Mouse (Mus musculus) forebrain, embryonic 13.5 days (tissue): ENCODE data around the gene Sod1. TPM values are rescaled to one million over a fixed set of nuclear protein-coding genes. Genes with fewer than 3 reads are reported as not detected.

Experiments
- ATAC-seq: fragments of 200-750 bp; cut with Nextera tagmentation; 2 replicates; pipeline ENCODE4 v1.8.0; 2017
- H3K27ac ChIP-seq: fragments of 300-500 bp; sonication (generic); 2 replicates; pipeline ENCODE4 v1.5.1; 2015; ENCODE audit warnings: inconsistent platforms, mild to moderate bottlenecking, moderate library complexity
- H3K27me3 ChIP-seq: fragments of 300-500 bp; sonication (generic); 2 replicates; pipeline ENCODE4 v1.6.1; 2015; ENCODE audit warnings: mild to moderate bottlenecking, inconsistent platforms
- H3K36me3 ChIP-seq: fragments of 300-500 bp; sonication (generic); 2 replicates; pipeline ENCODE4 v1.6.1; 2015; ENCODE audit warnings: mild to moderate bottlenecking, inconsistent platforms; ENCODE audit not compliant: poor library complexity, severe bottlenecking
- H3K4me1 ChIP-seq: fragments of 300-500 bp; sonication (generic); 2 replicates; pipeline ENCODE4 v1.6.1; 2015; ENCODE audit warnings: inconsistent platforms
- H3K4me2 ChIP-seq: fragments of 300-500 bp; sonication (generic); 2 replicates; pipeline ENCODE4 v1.6.1; 2015; ENCODE audit warnings: inconsistent platforms, mild to moderate bottlenecking, moderate library complexity
- H3K4me3 ChIP-seq: fragments of 300-500 bp; sonication (generic); 2 replicates; pipeline ENCODE4 v1.5.1; 2015; ENCODE audit warnings: mild to moderate bottlenecking, inconsistent platforms
- H3K9ac ChIP-seq: fragments of 300-500 bp; sonication (generic); 2 replicates; pipeline ENCODE4 v1.6.1; 2015; ENCODE audit warnings: mild to moderate bottlenecking, inconsistent platforms
- H3K9me3 ChIP-seq: fragments of 300-500 bp; sonication (generic); replicated peaks from 2 replicates; pipeline ENCODE4 v1.6.1; 2016; ENCODE audit warnings: inconsistent platforms
- WGBS: fragments of 180-500 bp; shearing (Covaris S2); methylation state at CpG from one replicate; pipeline ENCODE4 v1.1.7; 2015; 5-methylcytosine and 5-hydroxymethylcytosine counted together
- polyA plus RNA-seq: library from polyadenylated mRNA; unstranded; fragments of >200 nt; fragmentation: Nextera tagmentation; extraction: Ambion mirVana; gene quantifications from 2 replicates; pipeline ENCODE4 v1.2.1, GENCODE M21; 2015

The Sod1 gene
- polyA plus RNA-seq, 1 experiment from 2014 or later = 979 TPM

DNA sequence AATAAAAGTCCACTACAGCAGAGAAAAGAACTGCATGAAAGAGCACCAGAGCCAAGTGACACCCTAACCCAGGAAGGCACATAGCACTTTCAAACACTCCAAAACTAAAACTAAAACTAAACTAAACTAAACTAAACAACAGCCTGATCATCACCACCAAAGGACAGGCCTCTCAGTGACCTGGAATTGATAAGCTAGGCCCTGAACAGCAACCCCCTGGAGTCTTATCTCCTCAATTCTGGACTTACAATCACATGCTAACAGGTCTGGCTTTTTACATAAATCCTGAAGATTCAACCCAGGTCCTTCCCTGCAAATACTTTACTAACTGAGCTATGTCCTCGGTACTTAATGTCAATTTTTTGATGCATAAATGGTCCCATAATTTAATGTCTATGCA is 44.6 kb downstream of the Sod1 start:
- no peak overlapping the region for H3K4me2 ChIP-seq
- WGBS = 89% methylated on average over 1 of the region's 1 CpGs
- no peaks in the 10 kb centered on the region for H3K27me3 ChIP-seq
- H3K9ac ChIP-seq = no peak overlapping the region
- peaks cover 16% of the 10 kb centered on the region for H3K36me3 ChIP-seq
- H3K9me3 ChIP-seq = no peaks in the 10 kb centered on the region
- H3K4me3 ChIP-seq = no peak overlapping the region
- H3K27ac ChIP-seq = no peak overlapping the region
- ATAC-seq = no peak
- peaks cover 9% of the 10 kb centered on the region for H3K4me1 ChIP-seq

DNA sequence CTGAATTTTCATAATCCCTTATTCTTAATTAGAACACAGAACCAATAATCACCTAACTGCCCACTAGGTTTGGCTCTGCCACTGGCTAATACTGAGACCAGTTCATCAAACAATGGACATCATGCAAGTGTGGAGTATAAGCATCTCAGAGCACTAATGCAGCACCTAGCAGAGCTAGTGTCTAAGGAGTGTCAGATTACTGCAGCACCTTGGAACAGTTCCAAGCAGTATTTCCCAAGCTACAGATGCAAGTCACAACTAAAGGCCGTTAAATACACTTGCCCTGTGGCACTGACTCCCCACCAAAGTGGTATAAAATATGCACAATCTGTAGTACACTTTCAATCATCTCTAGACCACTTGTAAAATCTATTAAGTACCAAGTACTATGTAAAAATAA is 46.0 kb downstream of the Sod1 start:
- H3K9me3 ChIP-seq = no peaks in the 10 kb centered on the region
- WGBS = 12% methylated on average over 1 of the region's 1 CpGs

DNA sequence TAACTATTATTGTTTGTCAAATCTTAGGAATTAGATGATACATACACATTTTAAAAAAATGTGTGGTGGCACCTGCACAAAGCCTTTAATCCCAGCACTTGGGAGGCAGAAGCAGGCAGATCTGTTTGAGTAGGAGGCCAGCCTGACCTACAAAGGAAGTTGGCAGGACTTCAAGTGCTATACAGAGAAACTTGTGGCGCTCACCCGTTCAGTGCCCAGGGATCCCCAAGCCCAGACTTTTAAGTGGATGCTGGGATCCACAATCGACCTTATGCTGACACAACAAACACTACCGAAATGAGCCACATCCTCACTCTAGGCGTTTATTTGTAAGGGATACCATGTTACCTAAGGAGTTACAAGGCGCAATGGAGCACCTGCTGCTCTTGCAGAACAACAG is 55.0 kb downstream of the Sod1 start:
- 89% methylated on average over 6 of the region's 6 CpGs for WGBS
- Histone ChIP-seq H3K4me3 (no peak overlapping the region), H3K27ac (no peak overlapping the region), H3K4me2 (no peak overlapping the region), H3K27me3 (no peaks in the 10 kb centered on the region), H3K36me3 (no peaks in the 10 kb centered on the region), H3K9ac (no peak overlapping the region), H3K4me1 (peaks cover 12% of the 10 kb centered on the region), H3K9me3 (no peaks in the 10 kb centered on the region)
- no peak for ATAC-seq

More for the DNA sequence above, 46.0 kb downstream of the Sod1 start:
- Histone ChIP-seq H3K4me3 (no peak overlapping the region), H3K4me1 (peaks cover 9% of the 10 kb centered on the region), H3K4me2 (no peak overlapping the region), H3K36me3 (peaks cover 4% of the 10 kb centered on the region), H3K27ac (no peak overlapping the region), H3K9ac (no peak overlapping the region), H3K27me3 (no peaks in the 10 kb centered on the region)
- ATAC-seq = no peak

Other genes starting within 250 kb of the Sod1 start
- 25.6 and 29.4 TPM in 2 replicates for gene Tiam1, start 77.0 kb upstream of the Sod1 start, polyA plus RNA-seq
- gene Scaf4, start 63.7 kb downstream of the Sod1 start, polyA plus RNA-seq = 25.7 and 27.8 TPM in 2 replicates
- 10.3 and 11.1 TPM in 2 replicates for gene Hunk, start 165.3 kb downstream of the Sod1 start, polyA plus RNA-seq